Mouse (Mus musculus): ENCODE data around the gene Hist2h2ac. TPM values are rescaled to one million over a fixed set of nuclear protein-coding genes. Genes with fewer than 3 reads are reported as not detected.
"Not testable (repeated sequence)": the region's sequence is repeated elsewhere in the genome, so short reads cannot be mapped to it uniquely, and the experiment has no call there.

Gene Hist2h2ac
- polyA plus RNA-seq, 1 experiment from 2014 or later: 3.4 TPM

GRCm38 (mm10) chr3:96219661-96220130, 984 bp downstream of the Hist2h2ac start, which contains the start of the genes Bola1 and Hist2h2ab:
Gene Bola1 (minus strand): TSS chr3:96219709.
Gene Hist2h2ab (plus strand): TSS chr3:96219865.
- ATAC-seq: peak; percentile 56
- CTCF ChIA-PET: interaction anchor here (0.8 to 3.8 kb wide), 23 partner anchors 8 to 256 kb away, joined by 3 to 28 read pairs (median 5); partner anchors contain the start of genes Hist2h2bb and Hist2h4
- POLR2A ChIA-PET: interaction anchor here (0.8 to 5.6 kb wide), 17 partner anchors 10 to 162 kb away, joined by 3 to 56 read pairs (median 8); partner anchors contain the start of genes Hist2h2aa1, Hist2h2bb, Hist2h3b and Hist2h4
- peak; percentile 87 for DNase-seq (ENCODE audit: low read depth, low spot score)
- in situ Hi-C loops (cut with MboI; ENCODE audit: low pct_unique_long_range_greater_than_20kb): loop anchor here (5.0 to 10.0 kb wide), 2 partner anchors 48 to 155 kb away; partner anchors contain the start of genes Hist2h2bb and Hist2h3b
- no peak for TF ChIP-seq CTCF (IDR thresholded peaks at IDR 0.05)
- H3K27me3 ChIP-seq: no peaks in the 10 kb centered on the region

- ChIA-PET CTCF (interaction anchor here (0.8 to 3.8 kb wide), 23 partner anchors 9 to 256 kb away, joined by 3 to 28 read pairs (median 5); partner anchors contain the start of genes Hist2h2bb and Hist2h4), POLR2A (interaction anchor here (0.8 to 5.6 kb wide), 15 partner anchors 10 to 161 kb away, joined by 3 to 56 read pairs (median 8); partner anchors contain the start of genes Hist2h2aa1, Hist2h2bb, Hist2h3b and Hist2h4)
- ATAC-seq: no peak
- H3K27me3 ChIP-seq: no peaks in the 10 kb centered on the region
- DNase-seq (ENCODE audit: low read depth, low spot score): no peak
- in situ Hi-C loops (cut with MboI; ENCODE audit: low pct_unique_long_range_greater_than_20kb): loop anchor here (10.0 kb wide), 1 partner anchor 154 kb away; no protein-coding TSS in a partner anchor
- no peak for TF ChIP-seq CTCF (IDR thresholded peaks at IDR 0.05)
Observed at GRCm38 (mm10) chr3:96219191-96219641, 1.5 kb downstream of the Hist2h2ac start.

GRCm38 (mm10) chr3:96209242-96209641, 11.4 kb downstream of the Hist2h2ac start:
- peak; percentile 65 for TF ChIP-seq CTCF (IDR thresholded peaks at IDR 0.05)
- ChIA-PET CTCF (interaction anchor here (1.1 to 8.2 kb wide), 8 partner anchors 10 to 143 kb away, joined by 4 to 60 read pairs (median 4); partner anchors contain the start of genes Bola1 and Hist2h2ab), POLR2A (interaction anchor here (0.6 to 3.7 kb wide), 6 partner anchors 10 to 53 kb away, joined by 3 to 28 read pairs (median 3); partner anchors contain the start of genes Bola1, Hist2h2ab, Hist2h2ac and Hist2h2be)
- DNase-seq (ENCODE audit: low read depth, low spot score) (no peak), ATAC-seq (no peak)
- H3K27me3 ChIP-seq: no peaks in the 10 kb centered on the region
- in situ Hi-C loops (cut with MboI; ENCODE audit: low pct_unique_long_range_greater_than_20kb): no loop called here

- ChIA-PET POLR2A (interaction anchor here (3.7 kb wide), 1 partner anchor 12 kb away, joined by 28 read pairs; the partner anchor contains the start of genes Bola1, Hist2h2ab, Hist2h2ac and Hist2h2be), CTCF (interaction anchor here (0.7 to 8.2 kb wide), 6 partner anchors 9 to 71 kb away, joined by 3 to 60 read pairs (median 4); partner anchors contain the start of genes Bola1 and Hist2h2ab)
- ATAC-seq (no peak), DNase-seq (ENCODE audit: low read depth, low spot score) (no peak)
- in situ Hi-C loops (cut with MboI; ENCODE audit: low pct_unique_long_range_greater_than_20kb): no loop called here
- H3K27me3 ChIP-seq: no peaks in the 10 kb centered on the region
- peak; percentile 56 for TF ChIP-seq CTCF (IDR thresholded peaks at IDR 0.05)
Observed at GRCm38 (mm10) chr3:96207819-96208218, 12.9 kb downstream of the Hist2h2ac start.

- TF ChIP-seq CTCF (IDR thresholded peaks at IDR 0.05): no peak
- POLR2A ChIA-PET: interaction anchor here (1.0 kb wide), 2 partner anchors 12 to 19 kb away, joined by 3 to 4 read pairs; partner anchors contain the start of genes Bola1 and Hist2h2ab
- CTCF ChIA-PET: interaction anchor here (0.5 to 4.8 kb wide), 4 partner anchors 11 to 22 kb away, joined by 3 to 60 read pairs (median 7); partner anchors contain the start of genes Bola1 and Hist2h2ab
- DNase-seq (ENCODE audit: low read depth, low spot score) (no peak), ATAC-seq (no peak)
- in situ Hi-C loops (cut with MboI; ENCODE audit: low pct_unique_long_range_greater_than_20kb): no loop called here
- H3K27me3 ChIP-seq: no peaks in the 10 kb centered on the region
Observed at GRCm38 (mm10) chr3:96199731-96200130, 20.9 kb downstream of the Hist2h2ac start.

GRCm38 (mm10) chr3:96198601-96199251, 22.0 kb downstream of the Hist2h2ac start:
- H3K27me3 ChIP-seq; DNase-seq (ENCODE audit: low read depth, low spot score); in situ Hi-C loops (cut with MboI; ENCODE audit: low pct_unique_long_range_greater_than_20kb); ATAC-seq: not testable (repeated sequence)
- POLR2A ChIA-PET: interaction anchor here (1.0 to 3.7 kb wide), 7 partner anchors 11 to 37 kb away, joined by 3 to 20 read pairs (median 4); partner anchors contain the start of genes Bola1, Hist2h2ab, Hist2h2ac and Hist2h2be
- CTCF ChIA-PET: interaction anchor here (1.6 to 4.8 kb wide), 3 partner anchors 12 to 20 kb away, joined by 5 to 60 read pairs (median 9); partner anchors contain the start of genes Bola1 and Hist2h2ab

GRCm38 (mm10) chr3:96198181-96198580, 22.5 kb downstream of the Hist2h2ac start:
- in situ Hi-C loops (cut with MboI; ENCODE audit: low pct_unique_long_range_greater_than_20kb): no loop called here
- no peak for TF ChIP-seq CTCF (IDR thresholded peaks at IDR 0.05)
- ATAC-seq: no peak
- H3K27me3 ChIP-seq: no peaks in the 10 kb centered on the region
- no peak for DNase-seq (ENCODE audit: low read depth, low spot score)
- POLR2A ChIA-PET: interaction anchor here (0.6 to 3.7 kb wide), 6 partner anchors 11 to 228 kb away, joined by 3 to 20 read pairs (median 11); partner anchors contain the start of genes Bola1, Hist2h2ab, Hist2h2ac and Hist2h2be
- CTCF ChIA-PET: interaction anchor here (0.8 to 4.8 kb wide), 6 partner anchors 12 to 37 kb away, joined by 3 to 60 read pairs (median 7); partner anchors contain the start of genes Bola1, Hist2h2ab, Hist2h2ac and Hist2h2be

- no peak for TF ChIP-seq CTCF (IDR thresholded peaks at IDR 0.05)
- ChIA-PET CTCF (interaction anchor here (0.8 to 4.8 kb wide), 5 partner anchors 13 to 36 kb away, joined by 3 to 60 read pairs (median 3); partner anchors contain the start of genes Bola1, Hist2h2ab, Hist2h2ac and Hist2h2be), POLR2A (interaction anchor here (0.6 to 3.7 kb wide), 12 partner anchors 10 to 227 kb away, joined by 3 to 20 read pairs (median 5); partner anchors contain the start of genes Bola1, Hist2h2ab, Hist2h2ac and Hist2h2be)
- in situ Hi-C loops (cut with MboI; ENCODE audit: low pct_unique_long_range_greater_than_20kb): no loop called here
- DNase-seq (ENCODE audit: low read depth, low spot score) (peak; percentile 61), ATAC-seq (peak; percentile 90)
- no peaks in the 10 kb centered on the region for H3K27me3 ChIP-seq
Observed at GRCm38 (mm10) chr3:96197129-96197749, 23.4 kb downstream of the Hist2h2ac start.

Measured in Patski (cell line).